Mouse (Mus musculus): ENCODE measurements around the gene Dlst.

The Dlst gene

GRCm38 (mm10) chr12:85151002-85151774 is 40.6 kb downstream of the Dlst start, which contains the start of gene Rps6kl1:
Gene Rps6kl1, minus strand, starts transcription at chr12:85151264.
- no peak for DNase-seq (ENCODE audit: low read depth, low spot score)

GRCm38 (mm10) chr12:85153011-85153410 is 42.4 kb downstream of the Dlst start:
- DNase-seq (ENCODE audit: low read depth, low spot score), result no peak

- no peak for DNase-seq (ENCODE audit: low read depth, low spot score)
These were observed 45.7 kb downstream of the Dlst start for GRCm38 (mm10) chr12:85156324-85156723.

- no peak for DNase-seq (ENCODE audit: low read depth, low spot score)
These were observed 47.3 kb downstream of the Dlst start for GRCm38 (mm10) chr12:85157797-85158460.

GRCm38 (mm10) chr12:85158801-85159200 is 48.2 kb downstream of the Dlst start:
- DNase-seq (ENCODE audit: low read depth, low spot score), result no peak

GRCm38 (mm10) chr12:85159592-85159991 is 49.0 kb downstream of the Dlst start:
- no peak for DNase-seq (ENCODE audit: low read depth, low spot score)

- DNase-seq (ENCODE audit: low read depth, low spot score), result no peak
These were observed 54.4 kb downstream of the Dlst start for GRCm38 (mm10) chr12:85164996-85165395.

- DNase-seq (ENCODE audit: low read depth, low spot score), result no peak
These were observed 56.0 kb downstream of the Dlst start for GRCm38 (mm10) chr12:85166631-85167030.

GRCm38 (mm10) chr12:85169117-85169858 is 58.7 kb downstream of the Dlst start:
- peak; percentile 63 for DNase-seq (ENCODE audit: low read depth, low spot score)

GRCm38 (mm10) chr12:85169877-85170276 is 59.2 kb downstream of the Dlst start:
- no peak for DNase-seq (ENCODE audit: low read depth, low spot score)

- no peak for DNase-seq (ENCODE audit: low read depth, low spot score)
These were observed 59.8 kb downstream of the Dlst start for GRCm38 (mm10) chr12:85170284-85170947.

- no peak for DNase-seq (ENCODE audit: low read depth, low spot score)
These were observed 60.3 kb downstream of the Dlst start for GRCm38 (mm10) chr12:85170948-85171307.

- DNase-seq (ENCODE audit: low read depth, low spot score), result no peak
These were observed 63.4 kb downstream of the Dlst start for GRCm38 (mm10) chr12:85174016-85174415.

GRCm38 (mm10) chr12:85175087-85175675 is 64.5 kb downstream of the Dlst start:
- DNase-seq (ENCODE audit: low read depth, low spot score), result no peak

- peak; percentile 63 for DNase-seq (ENCODE audit: low read depth, low spot score)
These were observed 65.6 kb downstream of the Dlst start for GRCm38 (mm10) chr12:85175926-85176845.

- no peak for DNase-seq (ENCODE audit: low read depth, low spot score)
These were observed 66.4 kb downstream of the Dlst start for GRCm38 (mm10) chr12:85176846-85177523.

- DNase-seq (ENCODE audit: low read depth, low spot score), result no peak
These were observed 67.2 kb downstream of the Dlst start, which contains the start of gene Pgf for GRCm38 (mm10) chr12:85177740-85178239. Gene Pgf, minus strand, starts transcription at chr12:85177790.

- DNase-seq (ENCODE audit: low read depth, low spot score), result no peak
These were observed 67.7 kb downstream of the Dlst start for GRCm38 (mm10) chr12:85178294-85178693.
